Mouse (Mus musculus) adrenal gland, postnatal 10 days (tissue): ENCODE measurements around the gene Itga3. TPM values are rescaled to one million over a fixed set of nuclear protein-coding genes. Genes with fewer than 3 reads are reported as not detected.

Source experiments
- DNase-seq: peaks from one replicate; pipeline ENCODE4 v3.0.0; 2021; ENCODE audit warnings: mixed read lengths
- total RNA-seq, 2 experiments: library from RNA; stranded (reverse); gene quantifications; 2 replicates each; pipeline ENCODE4 v1.2.3; 2021

Gene Itga3
- total RNA-seq, 2 experiments from 2014 or later = 22.4 to 26.2 TPM

DNA sequence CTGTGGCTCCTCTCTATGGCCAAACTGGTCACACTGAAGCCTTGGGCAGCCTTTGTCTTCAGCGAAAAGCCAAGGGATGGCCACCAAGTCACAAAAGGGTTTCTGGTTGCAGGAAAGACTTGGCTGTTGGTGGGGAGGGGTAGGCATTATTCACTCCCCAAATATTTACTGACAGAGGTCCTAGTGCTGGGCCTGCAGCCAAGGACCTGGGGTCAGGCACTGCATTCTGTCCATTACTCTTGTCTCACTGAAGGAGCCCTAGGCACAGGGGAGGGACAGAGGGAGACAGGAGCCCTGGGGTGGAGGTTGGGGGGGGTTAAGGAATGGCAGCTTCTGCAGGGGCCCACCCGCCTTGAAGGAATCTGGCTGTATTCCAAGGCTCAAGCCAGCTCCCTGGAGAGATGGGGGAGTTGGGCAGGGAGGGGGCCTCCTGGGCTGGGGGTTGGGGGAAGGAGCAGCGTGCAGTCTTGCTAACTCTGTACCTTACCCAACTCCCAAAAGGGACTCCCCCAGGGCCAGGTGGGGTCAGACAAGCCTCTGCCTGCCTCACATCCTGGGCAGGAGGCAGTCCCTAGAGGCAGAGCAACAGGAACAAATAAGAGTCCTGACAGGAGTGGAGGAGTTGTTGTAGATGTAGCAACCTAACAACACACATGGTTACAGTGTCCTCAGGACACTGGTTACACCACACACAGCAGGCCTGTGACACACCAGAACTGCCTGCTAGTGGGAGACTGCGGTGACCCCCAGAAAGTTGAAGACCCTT, 20.2 kb upstream of the Itga3 start:
- peak; percentile 42 for DNase-seq

DNA sequence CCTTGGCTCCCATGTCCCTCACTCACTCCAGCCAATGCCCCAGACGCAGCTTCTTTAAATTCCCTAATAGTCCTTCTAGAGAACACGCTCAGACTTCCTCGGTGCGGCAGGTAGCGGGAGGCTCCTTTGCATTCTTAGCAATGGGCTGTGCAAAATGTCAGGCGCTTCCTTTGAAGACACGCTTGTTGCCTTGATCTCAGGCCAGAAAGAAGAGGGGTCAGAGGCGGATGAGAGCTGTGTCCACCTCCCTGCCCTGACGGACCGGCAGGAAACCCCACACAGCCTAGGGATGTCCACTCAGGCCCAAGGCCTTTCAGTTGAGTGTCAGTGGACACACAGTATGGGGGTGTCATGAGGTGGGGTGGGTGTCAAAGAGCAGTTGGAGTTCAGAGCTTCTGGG, 19.0 kb upstream of the Itga3 start:
- peak; percentile 49 for DNase-seq

- no peak for DNase-seq
Observed at GRCm38 (mm10) chr11:95093077-95093476, 16.5 kb upstream of the Itga3 start.

DNA sequence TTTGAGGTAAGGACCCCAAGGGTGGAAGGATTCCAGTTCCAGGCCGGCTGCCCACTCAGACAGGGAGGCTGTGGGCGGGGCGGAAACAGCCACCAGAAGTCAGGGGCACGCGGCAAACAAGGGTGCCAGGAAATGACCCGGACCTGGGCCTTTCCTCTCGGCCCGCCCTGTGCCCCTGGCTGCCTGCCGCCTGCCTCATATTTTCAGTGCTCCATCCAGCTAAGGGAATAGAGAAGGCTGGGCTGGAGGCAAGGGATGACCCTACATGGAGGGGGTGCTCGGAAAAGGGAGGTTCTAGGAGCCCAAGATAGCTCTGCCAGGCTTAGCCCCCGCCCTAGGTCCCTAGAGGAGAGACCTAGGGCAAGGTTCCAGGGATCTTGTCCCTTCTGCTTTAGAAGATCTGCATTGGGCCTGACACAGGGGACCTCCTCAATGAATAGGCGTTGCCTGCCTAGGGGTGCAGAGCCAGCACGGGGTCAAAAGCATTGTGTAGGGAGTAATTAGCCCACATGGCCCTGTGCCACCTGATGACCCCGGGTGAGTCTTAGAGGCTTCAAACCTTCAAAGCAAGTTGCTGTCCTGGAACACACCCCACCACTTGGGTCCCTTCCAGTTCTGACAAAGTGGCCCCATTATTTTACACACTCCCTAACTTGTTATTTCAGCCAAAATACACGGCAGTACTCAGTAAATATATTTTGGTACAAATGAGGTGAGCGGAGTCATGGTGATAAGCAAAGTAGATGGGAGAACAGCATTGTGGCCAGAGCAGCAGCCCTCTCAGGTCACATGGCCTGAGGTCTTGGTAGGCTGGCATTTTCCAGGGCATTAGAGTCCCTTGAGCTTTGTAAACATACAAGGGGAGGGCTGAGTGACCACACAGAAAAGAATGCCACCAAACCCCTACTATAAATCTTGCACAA, 12.5 kb upstream of the Itga3 start:
- DNase-seq = peak; percentile 60

- no peak for DNase-seq
Observed at GRCm38 (mm10) chr11:95088286-95088685, 11.7 kb upstream of the Itga3 start.

DNA sequence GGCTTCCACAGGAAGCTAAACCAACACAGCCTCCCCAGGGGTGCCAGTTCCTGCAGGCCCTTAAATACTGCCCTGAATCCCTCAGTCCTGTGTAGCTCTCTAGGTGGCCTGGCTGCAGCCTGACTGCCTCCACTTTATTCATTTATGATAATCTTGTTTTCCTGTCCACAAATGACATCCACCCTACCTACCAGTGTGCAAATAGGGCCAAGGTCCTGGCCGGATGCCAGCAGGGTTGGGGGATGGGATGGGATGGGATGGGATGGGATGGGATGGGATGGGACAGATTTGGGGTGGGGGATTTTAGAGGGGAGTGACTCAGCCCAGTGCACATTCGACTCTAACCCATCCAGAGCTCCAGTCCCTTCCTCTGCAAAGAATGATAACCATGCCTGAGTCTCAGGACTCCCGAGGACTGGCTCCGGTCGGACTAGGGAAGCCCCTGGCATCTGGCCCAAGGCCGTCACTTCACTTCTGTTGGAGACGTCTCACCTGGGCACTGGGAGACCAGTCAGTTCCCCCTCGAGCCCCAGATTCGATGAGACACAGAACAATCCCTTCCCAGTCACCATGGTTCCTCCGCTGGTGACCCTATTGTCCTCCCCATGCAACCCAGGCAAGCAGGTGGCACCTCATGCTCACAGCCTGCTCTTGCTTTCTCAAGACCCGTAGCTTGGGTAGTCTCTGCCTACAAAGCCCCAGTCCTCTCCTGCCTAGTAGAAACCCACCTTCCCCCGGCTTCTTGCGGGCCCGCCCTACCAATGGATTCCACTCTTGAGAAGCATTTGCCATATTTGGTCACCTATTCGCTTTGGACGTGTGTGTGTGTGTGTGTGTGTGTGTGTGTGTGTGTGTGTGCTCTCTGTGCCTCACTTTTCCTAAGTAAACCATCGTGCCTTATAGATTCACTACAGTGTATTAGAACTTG, 11.0 kb upstream of the Itga3 start:
- DNase-seq = peak; percentile 35

DNA sequence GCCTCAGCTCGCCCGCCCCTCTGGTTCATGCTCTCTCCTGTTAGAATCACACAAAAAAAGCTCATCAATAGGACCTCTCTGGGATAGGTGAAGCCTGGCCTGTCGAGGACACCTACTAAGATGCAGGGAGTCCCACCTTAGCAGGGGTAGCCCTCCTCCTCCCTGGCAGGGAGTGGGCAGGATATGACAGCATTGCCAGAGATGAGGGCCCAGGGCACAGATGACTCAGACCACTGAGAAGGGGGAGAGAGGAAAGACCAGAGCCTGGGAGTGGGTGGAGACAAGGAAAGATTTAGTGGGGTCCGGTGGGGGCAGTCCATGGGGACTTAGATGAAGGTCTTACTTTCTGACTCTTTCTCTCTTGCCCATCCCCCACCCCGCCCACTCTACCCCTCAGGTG, 9.6 kb upstream of the Itga3 start:
- DNase-seq = peak; percentile 30

DNA sequence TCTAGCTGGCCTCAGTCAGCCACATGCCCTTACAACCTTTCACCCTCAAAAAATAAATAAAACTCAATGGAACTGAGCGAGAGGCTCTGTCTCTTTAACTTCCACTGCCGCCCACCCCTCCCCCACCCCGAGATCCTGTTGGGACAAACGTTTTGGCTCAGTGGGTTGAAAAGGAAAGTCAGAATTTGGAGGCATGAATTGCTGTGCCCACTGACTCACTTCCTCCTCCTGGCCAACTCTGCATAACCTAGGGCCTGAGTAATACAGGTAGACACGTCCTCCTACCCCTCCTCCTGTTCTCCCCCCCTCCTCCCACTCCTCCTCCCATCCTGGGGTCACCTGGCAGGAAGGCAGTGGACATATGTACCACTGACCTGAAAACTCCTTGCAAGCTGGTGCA, 9.1 kb upstream of the Itga3 start:
- no peak for DNase-seq

GRCm38 (mm10) chr11:95084811-95085382, 8.3 kb upstream of the Itga3 start:
- DNase-seq = no peak

GRCm38 (mm10) chr11:95084175-95084574, 7.6 kb upstream of the Itga3 start:
- no peak for DNase-seq

- DNase-seq = no peak
Observed at GRCm38 (mm10) chr11:95082896-95083295, 6.3 kb upstream of the Itga3 start.

GRCm38 (mm10) chr11:95080783-95081182, 4.2 kb upstream of the Itga3 start:
- DNase-seq = no peak

- DNase-seq = peak; percentile 68
Observed at GRCm38 (mm10) chr11:95079256-95079875, 2.8 kb upstream of the Itga3 start.

- no peak for DNase-seq
Observed at GRCm38 (mm10) chr11:95077956-95078355, 1.4 kb upstream of the Itga3 start.

DNA sequence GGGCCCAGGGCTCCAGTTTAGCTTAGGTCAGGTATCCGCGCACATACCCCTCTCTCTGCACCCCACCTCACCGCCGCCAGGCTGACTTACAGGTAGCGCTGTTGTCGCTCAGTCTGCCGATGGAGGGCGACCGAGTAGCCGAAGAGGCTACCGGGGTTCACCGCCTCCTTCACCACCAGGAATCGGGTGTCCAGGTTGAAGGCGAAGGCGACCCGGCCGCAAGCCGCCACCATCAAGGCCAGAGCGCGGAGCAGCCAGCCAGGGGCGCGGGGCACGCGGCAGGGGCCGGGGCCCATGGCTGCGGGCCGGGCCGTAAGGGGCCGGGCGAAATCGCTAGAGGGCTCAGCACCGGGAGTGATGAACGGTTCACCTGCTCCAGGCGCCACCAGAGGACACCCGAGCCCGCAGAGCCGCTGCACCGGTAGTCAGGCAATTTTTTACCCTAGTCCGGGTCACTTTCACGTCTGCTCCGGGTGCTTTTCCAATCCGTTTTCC, 513 bp downstream of the Itga3 start:
- peak; percentile 67 for DNase-seq

DNA sequence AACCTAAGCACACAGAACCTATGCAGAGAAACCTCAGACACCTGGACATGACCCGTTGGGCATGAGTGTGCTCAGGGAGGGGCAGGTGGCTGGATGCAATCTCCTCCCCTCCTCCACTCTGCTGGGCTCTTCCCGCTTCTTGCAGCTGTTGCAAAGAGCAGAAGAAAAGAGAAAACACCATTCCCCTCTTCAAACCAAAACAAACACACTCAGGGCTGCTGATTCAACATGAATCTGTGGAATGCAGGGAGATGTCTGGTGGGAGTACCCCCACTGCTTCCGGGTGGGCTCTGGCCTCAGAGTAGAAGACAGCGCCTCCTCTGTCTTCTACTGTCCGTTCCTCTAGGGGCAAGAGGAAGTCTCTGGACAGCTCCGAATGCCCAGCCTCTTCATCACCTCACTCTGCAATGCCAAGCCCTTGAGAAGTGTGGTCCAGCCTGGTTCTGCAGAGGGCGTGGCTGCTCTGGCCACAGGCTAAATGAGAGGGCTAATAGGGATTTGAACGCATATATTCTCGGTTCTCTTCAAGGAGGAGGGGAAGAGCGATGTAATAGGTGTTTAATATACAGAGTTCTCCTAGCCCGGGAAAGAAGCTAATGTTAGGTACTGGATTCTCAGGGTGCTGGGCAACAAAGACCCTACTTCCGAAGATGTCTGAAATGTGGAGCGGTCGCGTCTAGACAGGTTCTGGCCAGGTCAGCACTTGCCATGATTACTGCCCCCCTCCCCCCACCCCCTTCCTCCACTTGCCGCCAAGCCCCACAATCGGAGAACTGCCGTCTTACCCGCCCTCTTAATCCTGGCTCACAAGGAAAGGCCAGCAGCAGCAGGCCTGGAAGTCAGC, 1.2 kb downstream of the Itga3 start:
- no peak for DNase-seq

GRCm38 (mm10) chr11:95074694-95075093, 1.9 kb downstream of the Itga3 start:
- no peak for DNase-seq

GRCm38 (mm10) chr11:95073835-95074234, 2.8 kb downstream of the Itga3 start:
- no peak for DNase-seq

DNA sequence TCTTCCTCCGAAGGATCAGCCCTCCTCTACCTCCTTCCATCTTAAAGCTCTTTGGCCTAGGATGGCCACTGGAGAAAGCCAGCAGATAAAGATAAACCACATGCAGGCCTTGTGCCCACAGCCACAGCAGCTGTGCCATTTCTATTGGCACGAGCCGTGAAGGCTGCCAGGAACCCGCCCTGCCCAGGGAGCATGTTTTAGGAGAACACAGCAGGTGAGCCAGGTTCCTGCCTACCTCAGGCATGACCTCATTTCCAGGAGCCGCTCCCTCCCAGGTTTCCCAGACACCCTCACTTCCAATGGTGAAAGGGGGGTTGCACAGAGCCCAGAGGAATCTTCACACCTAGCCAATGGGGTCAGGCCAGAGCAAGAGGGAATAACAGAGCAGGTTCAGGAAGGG, 3.8 kb downstream of the Itga3 start:
- no peak for DNase-seq

- no peak for DNase-seq
Observed at GRCm38 (mm10) chr11:95072136-95072535, 4.5 kb downstream of the Itga3 start.
